Mouse (Mus musculus): ENCODE results near the gene Inava. TPM values are rescaled to one million over a fixed set of nuclear protein-coding genes. Genes with fewer than 3 reads are reported as not detected.

The Inava gene
- polyA plus RNA-seq, 1 experiment, result 10.5 TPM

DNA sequence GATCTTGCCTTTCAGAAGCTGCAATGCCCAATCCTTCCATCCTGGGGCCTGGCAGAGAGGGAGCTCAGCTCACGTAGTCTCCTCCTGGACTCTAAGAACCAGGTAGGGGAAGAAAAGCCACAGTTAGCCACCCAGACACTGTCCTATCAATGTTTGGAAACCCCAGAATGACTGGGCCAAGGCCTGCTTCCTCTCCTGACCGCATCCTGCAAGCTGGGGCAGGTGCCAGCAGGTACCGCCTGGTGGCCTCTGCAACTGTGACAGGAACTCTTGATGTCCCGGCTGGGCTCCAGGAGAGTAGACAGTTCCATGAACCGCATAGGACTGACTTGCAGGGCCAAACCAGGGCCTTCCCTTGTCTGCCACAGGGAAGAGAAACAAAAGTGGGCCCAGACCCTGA is 13.3 kb upstream of the Inava start:
- H3K36me3 ChIP-seq (ENCODE audit: control insufficient read depth, insufficient read depth, low read length), result no peaks in the 10 kb centered on the region
- H3K4me1 ChIP-seq (ENCODE audit: control insufficient read depth, insufficient read depth, low read length), result no peaks in the 10 kb centered on the region
- H3K4me3 ChIP-seq (ENCODE audit: insufficient read depth, low read depth, low read length), result no peak overlapping the region
- WGBS, result 90% methylated on average over 5 of the region's 5 CpGs
- no peaks in the 10 kb centered on the region for H3K27me3 ChIP-seq (replicated peaks; ENCODE audit: control insufficient read depth, insufficient read depth, low read length)
- H3K27ac ChIP-seq (ENCODE audit: insufficient read depth, low read depth, low read length), result no peak overlapping the region
- no peak for DNase-seq
- TF ChIP-seq POLR2A (IDR thresholded peaks at IDR 0.05; ENCODE audit: low read depth, low read length) (no peak), CTCF (conservative IDR thresholded peaks at IDR 0.05; ENCODE audit: insufficient read depth, insufficient read length, low read depth, low read length) (no peak)

DNA sequence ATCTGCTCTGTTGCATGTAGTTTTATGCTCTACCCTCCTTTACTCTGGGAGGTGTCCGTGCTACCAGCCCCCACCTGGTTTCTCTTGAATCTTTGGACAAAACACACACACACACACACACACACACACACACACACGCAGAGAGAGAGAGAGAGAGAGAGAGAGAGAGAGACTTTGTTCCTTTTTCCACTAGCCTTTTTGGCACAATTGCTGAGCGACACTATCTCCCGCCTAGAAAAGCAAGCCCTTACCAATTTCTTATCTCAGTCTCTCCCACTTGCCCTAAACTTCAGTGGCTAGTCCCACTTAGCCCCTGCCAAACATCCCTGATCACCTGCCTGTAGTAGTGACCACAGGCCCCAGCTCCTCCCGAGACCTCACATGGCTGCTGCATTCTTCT is 10.4 kb upstream of the Inava start:
- no peak overlapping the region for H3K4me3 ChIP-seq (ENCODE audit: insufficient read depth, low read depth, low read length)
- TF ChIP-seq CTCF (conservative IDR thresholded peaks at IDR 0.05; ENCODE audit: insufficient read depth, insufficient read length, low read depth, low read length) (no peak), POLR2A (IDR thresholded peaks at IDR 0.05; ENCODE audit: low read depth, low read length) (no peak)
- H3K4me1 ChIP-seq (ENCODE audit: control insufficient read depth, insufficient read depth, low read length), result no peaks in the 10 kb centered on the region
- no peaks in the 10 kb centered on the region for H3K36me3 ChIP-seq (ENCODE audit: control insufficient read depth, insufficient read depth, low read length)
- no peak for DNase-seq
- WGBS, result 91% methylated on average over 5 of the region's 5 CpGs
- H3K27me3 ChIP-seq (replicated peaks; ENCODE audit: control insufficient read depth, insufficient read depth, low read length), result no peaks in the 10 kb centered on the region
- no peak overlapping the region for H3K27ac ChIP-seq (ENCODE audit: insufficient read depth, low read depth, low read length)

DNA sequence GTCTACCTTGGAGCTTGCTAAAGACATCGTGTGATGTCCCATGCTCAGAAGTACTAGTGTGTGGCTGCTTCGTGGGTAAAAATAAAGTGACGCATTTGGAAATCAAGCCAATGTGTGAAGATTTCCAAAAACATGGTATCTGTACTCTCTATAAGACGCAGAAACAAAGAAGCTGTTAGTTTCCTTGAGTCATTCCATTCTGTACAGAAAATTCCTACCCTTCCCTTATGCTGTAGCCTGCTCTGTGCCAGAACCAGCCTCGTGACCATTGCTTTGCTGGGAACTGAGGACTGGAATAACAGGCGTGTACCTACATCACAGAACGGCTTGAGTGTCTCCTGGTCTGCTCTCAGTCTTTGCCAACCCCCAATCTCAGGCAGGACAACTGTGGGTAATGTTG is 7.7 kb upstream of the Inava start:
- H3K27ac ChIP-seq (ENCODE audit: insufficient read depth, low read depth, low read length), result no peak overlapping the region
- WGBS, result 89% methylated on average over 7 of the region's 7 CpGs
- no peak for TF ChIP-seq POLR2A (IDR thresholded peaks at IDR 0.05; ENCODE audit: low read depth, low read length)
- TF ChIP-seq CTCF (conservative IDR thresholded peaks at IDR 0.05; ENCODE audit: insufficient read depth, insufficient read length, low read depth, low read length), result no peak
- no peaks in the 10 kb centered on the region for H3K36me3 ChIP-seq (ENCODE audit: control insufficient read depth, insufficient read depth, low read length)
- H3K27me3 ChIP-seq (replicated peaks; ENCODE audit: control insufficient read depth, insufficient read depth, low read length), result no peaks in the 10 kb centered on the region
- no peaks in the 10 kb centered on the region for H3K4me1 ChIP-seq (ENCODE audit: control insufficient read depth, insufficient read depth, low read length)
- no peak overlapping the region for H3K4me3 ChIP-seq (ENCODE audit: insufficient read depth, low read depth, low read length)
- no peak for DNase-seq

DNA sequence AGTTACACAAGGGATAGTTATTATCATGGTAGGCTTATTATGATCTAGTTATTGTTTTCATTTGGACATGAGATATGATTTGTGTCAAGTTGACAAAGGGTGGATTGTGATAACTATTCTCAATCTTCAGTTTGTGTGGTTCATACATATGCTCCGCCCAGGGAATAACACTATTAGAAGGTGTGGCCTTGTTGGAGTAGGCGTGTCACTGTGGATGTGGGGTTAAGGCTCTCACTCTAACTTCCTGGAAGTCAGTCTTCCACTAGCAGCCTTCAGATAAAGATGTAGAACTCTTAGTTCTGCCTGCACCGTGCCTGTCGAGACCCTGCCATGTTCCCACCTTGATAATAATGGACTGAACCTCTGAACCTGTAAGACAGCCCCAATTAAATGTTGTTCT is 4.4 kb upstream of the Inava start:
- Histone ChIP-seq H3K36me3 (ENCODE audit: control insufficient read depth, insufficient read depth, low read length) (no peaks in the 10 kb centered on the region), H3K4me3 (ENCODE audit: insufficient read depth, low read depth, low read length) (no peak overlapping the region), H3K27me3 (replicated peaks; ENCODE audit: control insufficient read depth, insufficient read depth, low read length) (no peaks in the 10 kb centered on the region), H3K27ac (ENCODE audit: insufficient read depth, low read depth, low read length) (no peak overlapping the region), H3K4me1 (ENCODE audit: control insufficient read depth, insufficient read depth, low read length) (peaks cover 5% of the 10 kb centered on the region; the same call in 1 of the 2 replicates)
- TF ChIP-seq CTCF (conservative IDR thresholded peaks at IDR 0.05; ENCODE audit: insufficient read depth, insufficient read length, low read depth, low read length) (no peak), POLR2A (IDR thresholded peaks at IDR 0.05; ENCODE audit: low read depth, low read length) (no peak)
- DNase-seq, result no peak
- WGBS, result 86% methylated on average over 4 of the region's 4 CpGs

DNA sequence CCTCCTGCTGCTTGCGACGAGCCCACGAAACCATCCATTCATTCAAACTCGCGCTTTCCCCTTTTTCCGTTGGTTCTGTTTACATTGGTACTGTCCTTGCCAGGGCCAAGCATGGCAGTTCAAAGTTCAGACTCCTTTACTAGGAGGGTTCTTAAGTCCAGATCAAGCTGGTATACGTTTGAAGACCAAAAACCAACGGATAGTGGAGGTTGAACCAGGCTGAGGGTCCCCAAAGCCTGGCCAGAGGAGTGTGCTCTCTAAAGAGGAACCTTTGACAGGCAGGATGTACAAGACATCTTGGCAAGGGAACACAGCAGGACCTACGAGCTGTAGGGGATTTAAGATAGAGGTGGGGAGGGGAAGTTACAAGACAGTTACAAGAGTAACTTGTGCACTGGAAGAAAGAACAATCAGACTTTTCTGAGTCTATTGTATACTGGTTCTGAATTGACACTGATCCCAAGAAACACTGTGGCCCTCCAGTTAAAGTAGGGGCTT is 580 bp upstream of the Inava start:
- no peak overlapping the region for H3K27ac ChIP-seq (ENCODE audit: insufficient read depth, low read depth, low read length)
- no peaks in the 10 kb centered on the region for H3K36me3 ChIP-seq (ENCODE audit: control insufficient read depth, insufficient read depth, low read length)
- no peaks in the 10 kb centered on the region for H3K27me3 ChIP-seq (replicated peaks; ENCODE audit: control insufficient read depth, insufficient read depth, low read length)
- WGBS, result 11% methylated on average over 9 of the region's 9 CpGs
- H3K4me3 ChIP-seq (ENCODE audit: insufficient read depth, low read depth, low read length), result peak overlapping the region; percentile 53
- no peak for DNase-seq
- H3K4me1 ChIP-seq (ENCODE audit: control insufficient read depth, insufficient read depth, low read length), result peaks cover 5% of the 10 kb centered on the region; the same call in 1 of the 2 replicates
- no peak for TF ChIP-seq POLR2A (IDR thresholded peaks at IDR 0.05; ENCODE audit: low read depth, low read length)
- peak; percentile 40 for TF ChIP-seq CTCF (conservative IDR thresholded peaks at IDR 0.05; ENCODE audit: insufficient read depth, insufficient read length, low read depth, low read length)

DNA sequence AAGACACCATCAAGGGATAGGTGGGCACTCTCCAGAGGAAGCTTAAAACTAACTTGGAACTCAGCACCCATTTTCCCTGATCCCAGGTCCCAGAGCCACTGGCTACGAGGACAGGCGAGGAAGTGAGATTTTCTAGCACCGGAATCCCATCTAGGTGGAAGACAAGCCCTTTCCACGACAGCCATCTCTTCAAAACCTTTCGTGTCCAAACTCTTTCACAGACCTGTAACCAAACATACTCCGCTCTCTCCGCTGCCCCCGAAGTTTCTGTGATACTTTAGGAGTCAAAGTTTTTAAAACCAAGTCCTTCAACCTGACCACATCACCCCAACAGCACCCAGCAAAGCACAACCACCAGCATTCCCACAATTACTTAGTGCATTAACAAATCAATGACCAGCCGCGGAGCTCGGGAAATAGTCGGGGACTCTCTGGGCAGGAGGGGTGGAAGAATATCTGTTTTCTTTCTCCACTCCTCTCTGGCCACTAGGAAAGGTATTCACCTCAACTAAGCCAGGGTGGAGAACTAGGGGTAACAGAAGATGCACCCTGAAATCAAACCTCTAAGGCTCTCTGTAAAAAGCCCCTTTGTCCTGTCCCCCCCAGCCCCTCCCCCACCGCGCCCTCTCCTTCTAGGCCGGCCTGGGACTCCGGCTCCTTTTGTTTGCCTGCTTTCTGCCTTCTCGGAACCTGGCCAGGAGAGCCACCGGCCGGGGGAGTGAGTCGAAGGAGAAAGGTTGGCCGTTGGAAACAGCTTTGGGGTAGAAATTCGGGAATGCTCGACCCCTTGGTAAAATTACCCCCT is 876 bp downstream of the Inava start:
- Histone ChIP-seq H3K4me1 (ENCODE audit: control insufficient read depth, insufficient read depth, low read length) (peaks cover 5% of the 10 kb centered on the region), H3K36me3 (ENCODE audit: control insufficient read depth, insufficient read depth, low read length) (no peaks in the 10 kb centered on the region), H3K27ac (ENCODE audit: insufficient read depth, low read depth, low read length) (no peak overlapping the region), H3K4me3 (ENCODE audit: insufficient read depth, low read depth, low read length) (no peak overlapping the region), H3K27me3 (replicated peaks; ENCODE audit: control insufficient read depth, insufficient read depth, low read length) (no peaks in the 10 kb centered on the region)
- DNase-seq, result no peak
- WGBS, result 25% methylated on average over 23 of the region's 23 CpGs
- no peak for TF ChIP-seq POLR2A (IDR thresholded peaks at IDR 0.05; ENCODE audit: low read depth, low read length)
- TF ChIP-seq CTCF (conservative IDR thresholded peaks at IDR 0.05; ENCODE audit: insufficient read depth, insufficient read length, low read depth, low read length), result no peak

DNA sequence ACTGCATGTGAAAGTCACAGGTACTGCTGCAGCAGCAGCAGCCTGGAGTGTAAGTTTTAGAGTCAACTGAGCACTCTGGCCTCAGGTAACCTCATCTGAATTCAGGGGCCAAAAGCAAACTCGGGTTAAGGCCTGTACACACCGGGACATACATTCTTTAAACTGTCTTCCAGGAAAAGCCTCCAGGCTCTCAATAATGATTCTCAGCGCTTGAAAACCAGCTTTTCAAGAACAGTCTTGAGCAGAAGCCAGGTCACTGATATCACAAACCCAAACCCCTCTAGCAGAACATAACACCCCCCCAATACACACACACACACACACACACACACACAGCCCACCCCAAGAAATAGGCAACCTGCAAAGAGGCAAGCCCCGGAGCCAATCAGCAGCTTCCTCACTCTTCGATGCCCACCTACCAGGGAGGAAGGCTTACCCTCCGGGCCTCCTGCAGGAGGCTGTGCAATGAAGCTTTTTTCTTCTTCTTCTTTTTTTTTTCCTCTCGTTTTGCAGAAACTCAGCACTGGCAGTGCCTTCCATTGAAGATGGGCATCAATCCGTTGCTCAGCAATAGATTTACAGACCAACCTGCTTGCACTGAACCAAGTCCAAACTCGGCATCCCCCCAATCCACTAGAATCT is 1.7 kb downstream of the Inava start:
- WGBS, result 25% methylated on average over 9 of the region's 9 CpGs

More for the DNA sequence above, 1.7 kb downstream of the Inava start:
- no peak for DNase-seq
- TF ChIP-seq CTCF (conservative IDR thresholded peaks at IDR 0.05; ENCODE audit: insufficient read depth, insufficient read length, low read depth, low read length), result no peak
- TF ChIP-seq POLR2A (IDR thresholded peaks at IDR 0.05; ENCODE audit: low read depth, low read length), result no peak
- peaks cover 9% of the 10 kb centered on the region for H3K4me1 ChIP-seq (ENCODE audit: control insufficient read depth, insufficient read depth, low read length)
- H3K27me3 ChIP-seq (replicated peaks; ENCODE audit: control insufficient read depth, insufficient read depth, low read length), result no peaks in the 10 kb centered on the region
- no peak overlapping the region for H3K4me3 ChIP-seq (ENCODE audit: insufficient read depth, low read depth, low read length)
- no peak overlapping the region for H3K27ac ChIP-seq (ENCODE audit: insufficient read depth, low read depth, low read length)
- no peaks in the 10 kb centered on the region for H3K36me3 ChIP-seq (ENCODE audit: control insufficient read depth, insufficient read depth, low read length)

All from kidney, adult 2 months (tissue).